Mouse (Mus musculus) brown adipose tissue, adult 24 weeks (tissue): Measurements from ENCODE around the gene Als2cl. TPM values are rescaled to one million over a fixed set of nuclear protein-coding genes. Genes with fewer than 3 reads are reported as not detected.

Source experiments
- H3K27ac ChIP-seq: fragments of 200-500 bp; replicated peaks from 2 replicates; pipeline ENCODE4 v1.5.1; 2012; ENCODE audit warnings: low read depth, mild to moderate bottlenecking, low read length
- H3K4me1 ChIP-seq: fragments of 200-500 bp; 2 replicates; pipeline ENCODE4 v1.6.1; 2012; ENCODE audit warnings: low read length, mixed read lengths; ENCODE audit not compliant: control insufficient read depth, insufficient read depth, insufficient read length
- H3K4me3 ChIP-seq: fragments of 200-500 bp; 2 replicates; pipeline ENCODE4 v1.5.1; 2012; ENCODE audit warnings: low read depth, mild to moderate bottlenecking, low read length, moderate library complexity; ENCODE audit not compliant: insufficient read depth
- polyA plus RNA-seq: library from polyadenylated mRNA; stranded (reverse); fragments of >200 nt; gene quantifications from 2 replicates; pipeline ENCODE4 v1.2.4, GENCODE M21; 2012; ENCODE audit not compliant: missing spikeins, insufficient read depth, insufficient read length

Als2cl gene
- polyA plus RNA-seq, 1 experiment: 5.7 TPM

GRCm38 (mm10) chr9:110873681-110874659 lies 5.7 kb upstream of the Als2cl start:
- no peak overlapping the region for H3K27ac ChIP-seq
- H3K4me1 ChIP-seq: peaks cover 18% of the 10 kb centered on the region
- no peak overlapping the region for H3K4me3 ChIP-seq

DNA sequence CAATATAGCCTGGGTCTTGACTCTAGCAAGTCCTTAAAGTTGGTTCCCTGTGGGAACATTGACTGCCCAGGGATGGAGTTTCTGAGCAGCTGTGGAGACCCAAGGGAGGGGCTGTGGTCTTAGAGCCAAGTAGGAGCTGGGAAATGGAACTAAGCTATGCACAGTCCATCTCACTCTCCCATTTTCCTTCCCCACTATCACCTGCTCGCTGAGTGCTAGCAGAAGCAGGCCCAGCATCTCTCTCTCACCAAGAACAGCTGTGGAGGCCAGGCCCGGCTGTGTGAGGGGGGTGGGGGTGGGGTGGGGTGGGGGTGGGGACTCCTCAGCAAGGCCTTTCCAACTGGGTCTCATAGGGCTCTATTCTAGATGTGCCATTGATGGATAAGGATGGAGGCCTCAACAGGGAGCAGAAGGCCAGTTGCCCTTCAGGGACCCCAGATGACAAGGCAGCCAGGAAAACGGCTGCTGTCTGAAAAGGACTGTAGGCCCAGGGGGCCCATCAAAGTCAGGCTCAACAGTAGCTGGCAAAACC lies 4.9 kb upstream of the Als2cl start:
- Histone ChIP-seq H3K27ac (no peak overlapping the region), H3K4me3 (no peak overlapping the region)

DNA sequence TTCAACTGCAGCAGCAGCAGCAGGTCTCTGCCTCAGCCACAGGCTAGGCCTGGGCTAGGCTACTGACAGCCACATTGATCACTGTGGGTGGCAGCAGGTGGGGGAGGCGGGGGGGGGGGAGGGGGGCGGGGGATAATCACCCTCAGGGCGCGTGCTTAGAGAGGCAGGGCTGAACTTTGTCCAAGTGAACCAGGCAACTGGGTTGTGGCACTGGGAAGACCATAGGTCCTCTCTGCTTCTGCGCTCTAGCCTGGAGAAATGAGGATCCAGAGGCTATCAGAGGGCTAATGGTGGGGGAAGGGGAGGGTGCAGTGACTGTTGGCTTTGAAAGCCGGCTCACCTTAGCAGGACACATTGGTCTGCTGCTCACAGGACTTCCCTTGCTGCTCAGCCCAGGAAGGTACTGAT lies 4.4 kb upstream of the Als2cl start:
- Histone ChIP-seq H3K27ac (no peak overlapping the region), H3K4me1 (peaks cover 21% of the 10 kb centered on the region), H3K4me3 (no peak overlapping the region)

More for the DNA sequence above, 4.9 kb upstream of the Als2cl start:
- peaks cover 21% of the 10 kb centered on the region for H3K4me1 ChIP-seq

- peak overlapping the region; percentile 17; the same call in 1 of the 2 replicates for H3K27ac ChIP-seq
- H3K4me1 ChIP-seq: peaks cover 21% of the 10 kb centered on the region
- H3K4me3 ChIP-seq: no peak overlapping the region
Measured at GRCm38 (mm10) chr9:110877353-110877752, 2.3 kb upstream of the Als2cl start.

DNA sequence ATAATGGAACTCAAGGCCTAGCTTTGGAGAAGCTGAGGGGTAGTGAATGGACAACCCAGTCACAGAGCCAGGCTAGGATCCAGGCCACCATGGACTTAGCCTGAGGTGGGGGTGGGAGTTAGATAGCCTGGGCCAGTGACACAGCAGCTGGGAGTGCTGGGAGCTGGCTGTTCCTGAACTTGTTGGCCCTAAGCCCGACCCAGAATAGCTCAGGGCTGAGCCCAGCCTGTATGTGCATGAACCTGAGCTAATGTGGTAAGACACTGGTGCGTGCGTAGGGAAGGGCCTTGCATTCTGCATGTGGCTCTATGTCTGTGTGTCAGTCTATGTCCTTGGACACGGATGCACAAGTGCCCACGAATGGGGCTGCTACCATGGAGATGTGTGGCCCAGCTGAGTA lies 1.8 kb upstream of the Als2cl start:
- Histone ChIP-seq H3K4me3 (no peak overlapping the region), H3K4me1 (peaks cover 21% of the 10 kb centered on the region), H3K27ac (peak overlapping the region; percentile 17; the same call in 1 of the 2 replicates)

GRCm38 (mm10) chr9:110879998-110880561 lies 410 bp downstream of the Als2cl start, which contains the start of gene Tmie:
Tmie (minus strand) TSS chr9:110880113.
- Histone ChIP-seq H3K4me3 (peak within 1 kb of the TSS; percentile 74), H3K27ac (peak within 1 kb of the TSS; percentile 92), H3K4me1 (peaks cover 21% of the 10 kb centered on the region)

GRCm38 (mm10) chr9:110880772-110881171 lies 1.1 kb downstream of the Als2cl start:
- Histone ChIP-seq H3K4me1 (peaks cover 18% of the 10 kb centered on the region), H3K4me3 (peak overlapping the region; percentile 74), H3K27ac (peak overlapping the region; percentile 92)

GRCm38 (mm10) chr9:110881953-110882352 lies 2.3 kb downstream of the Als2cl start:
- H3K4me1 ChIP-seq: peaks cover 17% of the 10 kb centered on the region
- H3K4me3 ChIP-seq: peak overlapping the region; percentile 74
- H3K27ac ChIP-seq: peak overlapping the region; percentile 92

DNA sequence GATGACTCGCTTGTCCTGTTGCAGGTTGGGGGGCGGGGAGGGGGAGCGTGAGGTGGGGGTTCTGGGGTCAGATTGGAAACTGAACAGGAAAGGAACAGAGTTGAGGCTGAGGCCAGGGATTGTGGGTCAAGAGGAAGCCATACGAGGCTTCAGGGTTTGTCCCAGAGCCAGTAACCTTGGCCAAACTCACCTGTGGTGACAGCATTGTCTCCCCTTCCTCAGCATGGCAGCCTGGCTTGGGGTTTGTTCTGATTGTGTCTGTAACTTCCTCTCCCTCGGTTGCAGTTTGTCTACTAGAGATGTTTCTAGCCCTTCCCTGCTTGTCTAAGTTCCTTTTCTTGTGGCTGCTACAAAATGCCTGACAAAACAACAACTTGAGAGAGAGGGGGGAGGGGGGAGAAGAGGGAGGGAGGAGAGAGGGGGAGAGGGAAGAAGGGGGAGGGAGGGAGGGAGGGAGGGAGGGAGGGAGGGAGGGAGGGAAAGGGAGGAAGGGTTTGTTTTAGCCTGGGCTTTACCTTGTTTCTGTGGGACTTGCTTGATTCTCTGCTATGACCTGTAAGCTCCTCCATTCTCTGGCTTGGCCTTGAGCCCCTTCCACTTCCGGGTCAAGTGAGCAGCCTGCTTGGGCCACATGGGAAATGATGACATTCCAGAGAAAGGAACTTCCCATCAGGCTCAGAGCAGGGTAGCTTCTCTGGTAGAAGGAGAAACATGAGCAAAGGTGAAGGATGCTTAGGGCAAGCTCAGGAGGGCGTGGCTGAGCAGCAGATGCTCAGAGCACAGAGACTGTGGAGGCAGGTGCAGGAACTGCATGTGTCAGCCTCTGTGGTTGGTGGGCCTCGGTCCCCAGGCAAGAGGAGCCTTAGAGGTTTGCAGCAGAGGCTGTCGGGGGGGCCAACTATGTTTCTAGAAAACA lies 8.0 kb downstream of the Als2cl start:
- Histone ChIP-seq H3K4me3 (no peak overlapping the region), H3K4me1 (peaks cover 26% of the 10 kb centered on the region), H3K27ac (0 out of 2 replicates have a peak overlapping the region, but pooled peaks have one; percentile 1)

- no peak overlapping the region for H3K4me3 ChIP-seq
Measured at GRCm38 (mm10) chr9:110888935-110889334, 9.3 kb downstream of the Als2cl start.

DNA sequence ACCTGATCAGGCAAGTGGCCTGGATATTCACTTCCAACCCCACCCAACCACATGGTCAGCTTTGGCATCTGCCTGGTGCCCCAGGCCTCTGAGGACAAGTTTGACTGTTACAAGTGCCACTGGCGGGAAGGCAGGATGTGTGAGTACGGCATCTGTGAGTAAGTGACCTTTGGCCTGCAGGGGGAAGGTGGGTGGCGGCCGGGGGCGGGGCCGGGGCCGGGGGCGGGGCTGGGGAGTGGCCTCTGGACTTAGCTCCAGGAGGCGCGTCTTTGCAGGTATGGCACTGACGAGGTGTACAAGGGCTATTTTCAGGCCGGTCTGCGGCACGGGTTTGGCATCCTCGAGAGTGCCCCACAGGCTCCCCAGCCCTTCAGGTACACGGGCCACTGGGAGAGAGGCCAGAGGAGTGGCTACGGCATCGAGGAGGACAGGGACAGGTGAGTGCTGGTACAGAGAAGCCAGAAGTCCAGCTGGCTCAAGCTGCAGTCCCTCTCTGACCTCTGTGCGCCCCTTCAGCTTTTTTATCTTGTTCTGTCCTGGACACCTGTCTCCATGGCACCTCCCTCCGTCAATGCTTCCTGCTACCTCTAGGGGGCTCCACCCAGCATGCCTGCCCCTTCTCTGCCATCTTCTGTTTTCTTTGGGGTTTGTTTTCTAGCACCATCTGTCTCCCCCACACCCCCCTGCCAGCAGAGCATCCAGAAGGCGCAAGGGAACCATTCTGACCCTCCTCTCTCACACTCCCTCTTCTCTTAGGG lies 10.5 kb downstream of the Als2cl start:
- peak overlapping the region; percentile 27; the same call in 1 of the 2 replicates for H3K27ac ChIP-seq
- no peak overlapping the region for H3K4me3 ChIP-seq
- H3K4me1 ChIP-seq: peaks cover 28% of the 10 kb centered on the region

More at GRCm38 (mm10) chr9:110888935-110889334, 9.3 kb downstream of the Als2cl start:
- H3K27ac ChIP-seq: no peak overlapping the region
- peaks cover 28% of the 10 kb centered on the region for H3K4me1 ChIP-seq

DNA sequence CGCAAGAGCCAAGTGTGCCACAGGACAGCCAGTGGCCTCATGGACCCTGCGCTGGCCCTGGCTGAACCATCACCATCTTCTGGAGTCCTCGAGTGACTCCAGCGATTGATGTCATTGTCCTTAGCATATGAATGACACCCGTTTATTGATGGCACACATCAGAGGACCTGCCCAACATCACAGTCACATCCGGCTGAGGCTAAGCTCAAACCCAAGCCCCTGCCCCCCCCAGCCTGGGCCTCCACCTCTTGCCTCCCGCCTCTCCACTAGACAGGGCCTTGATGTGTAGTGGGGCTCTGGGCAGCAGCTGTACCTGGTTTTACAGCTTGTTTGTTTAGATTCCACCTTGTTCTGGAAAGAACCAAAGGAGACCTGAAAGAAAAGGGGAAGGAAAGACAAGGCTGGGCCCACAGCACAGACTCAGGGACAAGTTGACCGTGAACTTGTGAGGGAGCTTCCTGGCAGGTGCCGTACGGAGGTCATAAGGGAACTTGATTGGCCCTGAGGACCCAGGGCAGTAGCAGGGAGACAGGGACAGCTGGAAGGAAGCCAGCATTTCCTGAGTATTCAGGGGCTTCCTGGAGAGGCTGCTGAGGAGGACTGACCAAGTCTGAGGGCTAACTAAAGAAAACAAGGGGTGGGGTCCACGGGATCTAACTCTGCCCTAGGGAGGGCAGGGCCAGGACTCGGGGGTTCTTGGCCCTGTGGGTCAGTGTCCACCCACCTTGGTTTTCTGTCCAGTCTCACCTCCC lies 11.6 kb downstream of the Als2cl start:
- no peak overlapping the region for H3K4me3 ChIP-seq
- H3K27ac ChIP-seq: peak overlapping the region; percentile 41; the same call in 1 of the 2 replicates
- H3K4me1 ChIP-seq: peaks cover 28% of the 10 kb centered on the region

- Histone ChIP-seq H3K27ac (no peak overlapping the region), H3K4me3 (no peak overlapping the region), H3K4me1 (peaks cover 28% of the 10 kb centered on the region)
Measured at GRCm38 (mm10) chr9:110892552-110892951, 12.9 kb downstream of the Als2cl start.
